24 mouse cellular contexts compared by ENCODE assay signal in genomic region chr8:42402632-42403031, GRCm38 (mm10).
"Had no signal": no experiment of that assay in that cellular context is flagged by ENCODE, and none has a peak within 500 bp of the region (broad histone marks: within the 10 kb centered on the region; RNA-seq: fewer than 3 reads in every experiment).

No protein-coding gene starts in this region.

- ATAC-seq: hindbrain, embryonic 16.5 days; inflammation-experienced regulatory T-cells, adult 6 months; intestine, embryonic 16.5 days; liver, embryonic 12.5 days had no signal

- H3K36me3 ChIP-seq: heart, embryonic 12.5 days; hindbrain, embryonic 10.5 days; hindbrain, embryonic 12.5 days; kidney, embryonic 15.5 days; liver, embryonic 12.5 days had no signal

- H3K9me3 ChIP-seq: heart, embryonic 12.5 days; hindbrain, embryonic 10.5 days; hindbrain, embryonic 12.5 days; kidney, embryonic 15.5 days; liver, embryonic 12.5 days had no signal

- H3K9ac ChIP-seq: heart, embryonic 12.5 days; hindbrain, embryonic 12.5 days; hindbrain, embryonic 14.5 days; kidney, embryonic 15.5 days; liver, embryonic 12.5 days; liver, embryonic 14.5 days had no signal

- H3K4me1 ChIP-seq: heart, embryonic 12.5 days; hindbrain, embryonic 10.5 days; hindbrain, embryonic 12.5 days; kidney, embryonic 15.5 days; liver, embryonic 12.5 days had no signal

- H3K27ac ChIP-seq: heart, adult 2 months; hindbrain, embryonic 10.5 days; hindbrain, embryonic 12.5 days; hindbrain, embryonic 14.5 days; kidney, embryonic 15.5 days; kidney, postnatal 0 days; liver, embryonic 12.5 days; liver, embryonic 14.5 days had no signal

- H3K4me2 ChIP-seq: heart, embryonic 12.5 days; hindbrain, embryonic 12.5 days; hindbrain, embryonic 14.5 days; kidney, embryonic 15.5 days; liver, embryonic 12.5 days had no signal

- H3K27me3 ChIP-seq: heart, embryonic 12.5 days; hindbrain, embryonic 12.5 days; kidney, embryonic 15.5 days; liver, embryonic 12.5 days had no signal

- H3K4me3 ChIP-seq: heart, adult 2 months; heart, embryonic 12.5 days; hindbrain, embryonic 10.5 days; hindbrain, embryonic 12.5 days; kidney, embryonic 15.5 days; liver, embryonic 12.5 days had no signal

- DNase-seq: gastrocnemius, postnatal 14 days; gastrocnemius, postnatal 36 days; heart, adult 11 months; heart, adult 2 months; heart, postnatal 10 days; heart, postnatal 4 days; kidney, adult 11 months; kidney, adult 2 months; kidney, adult 9 months; kidney, postnatal 14 days; kidney, postnatal 36 days; layer of hippocampus, adult 9-11 months; layer of hippocampus, postnatal 36 days had no signal
